Mouse (Mus musculus) cortical plate, adult 2 months (tissue): ENCODE results near the gene Plxnc1.

Experiments used
- CTCF ChIP-seq: fragments of 200-500 bp; IDR thresholded peaks from 2 replicates; pipeline ENCODE4 v1.5.1; 2011; ENCODE audit warnings: mild to moderate bottlenecking, control low read depth, low read length; ENCODE audit not compliant: insufficient read depth; ENCODE audit errors: extremely low read depth
- POLR2A ChIP-seq: fragments of 200-500 bp; IDR thresholded peaks from 2 replicates; pipeline ENCODE4 v1.6.1; 2011; ENCODE audit warnings: mild to moderate bottlenecking, low read length, control low read depth; ENCODE audit not compliant: insufficient read depth; ENCODE audit errors: extremely low read depth

- TF ChIP-seq POLR2A (no peak), CTCF (no peak)
Measured at GRCm38 (mm10) chr10:94863251-94863650, 81.4 kb downstream of the Plxnc1 start.
